8 mouse cellular contexts compared by ENCODE assay signal in the genomic region with DNA sequence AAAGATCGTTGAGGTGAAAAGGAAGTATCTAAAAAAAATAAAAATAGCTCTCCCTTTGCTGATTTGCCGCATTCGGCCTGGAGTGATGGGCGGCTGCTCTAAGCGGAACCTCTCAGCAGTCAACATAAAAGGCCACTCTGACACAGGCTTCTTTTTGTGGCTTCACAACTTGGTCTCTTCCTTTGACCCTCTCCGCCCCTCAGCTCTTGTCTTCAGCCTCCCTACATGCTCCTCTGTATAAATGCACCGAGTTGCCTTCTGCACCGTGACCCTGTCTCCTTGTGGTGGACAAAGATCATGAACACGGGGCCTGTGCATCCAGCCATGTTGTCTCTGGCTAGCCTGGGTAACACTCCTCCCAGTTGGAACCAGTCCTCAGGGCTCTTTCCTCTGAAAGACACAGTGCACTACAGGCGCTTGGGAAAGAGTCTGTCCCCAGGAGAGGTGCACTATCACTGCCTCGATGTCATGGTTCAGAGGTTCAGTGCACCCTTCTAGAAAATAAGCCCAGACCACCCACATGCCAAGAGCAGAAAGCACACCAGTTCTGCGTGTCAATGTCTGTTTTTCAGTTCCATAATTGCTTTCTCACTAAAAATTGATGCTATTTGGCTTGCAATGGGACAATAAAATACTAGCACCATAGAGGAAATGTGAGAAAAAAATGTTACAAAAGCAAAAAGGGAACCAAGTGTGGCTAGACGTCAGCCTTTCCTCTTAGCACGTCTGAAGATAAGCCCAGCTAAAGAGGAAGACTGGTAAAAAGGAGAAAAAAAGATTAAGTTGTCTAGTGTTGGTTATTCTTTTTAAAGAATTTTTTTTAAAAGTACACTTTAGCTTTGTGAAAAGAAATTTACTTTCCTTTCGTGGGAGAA. TPM values are rescaled to one million over a fixed set of nuclear protein-coding genes. Genes with fewer than 3 reads are reported as not detected.
DNase-seq lines count a peak whose midpoint lies in the region; ATAC-seq and TF ChIP-seq lines count a peak whose summit lies in the region.

No protein-coding gene starts in this region.

- 21% methylated on average over 15 of the region's 15 CpGs for WGBS in midbrain, embryonic 11.5 days
- WGBS in midbrain, postnatal 0 days = 34% methylated on average over 15 of the region's 15 CpGs
- WGBS in heart, embryonic 16.5 days = 45% methylated on average over 15 of the region's 15 CpGs
- WGBS in liver, embryonic 15.5 days (ENCODE audit: insufficient replicate concordance) = 22% methylated on average over 15 of the region's 15 CpGs

- H3K36me3 ChIP-seq in midbrain, embryonic 11.5 days (ENCODE audit: control insufficient read depth, insufficient read depth, low read length) = no peaks in the 10 kb centered on the region
- H3K36me3 ChIP-seq in midbrain, postnatal 0 days (ENCODE audit: insufficient read depth, low read length) = no peaks in the 10 kb centered on the region
- no peaks in the 10 kb centered on the region for H3K36me3 ChIP-seq in heart, embryonic 16.5 days (ENCODE audit: control insufficient read depth, insufficient read depth)
- H3K36me3 ChIP-seq in liver, embryonic 15.5 days (replicated peaks) = no peaks in the 10 kb centered on the region

- H3K9ac ChIP-seq in midbrain, embryonic 11.5 days (ENCODE audit: low read length) = no peak overlapping the region
- no peak overlapping the region for H3K9ac ChIP-seq in midbrain, postnatal 0 days (replicated peaks; ENCODE audit: low read length, poor library complexity, severe bottlenecking)
- peak overlapping the region; percentile 68 for H3K9ac ChIP-seq in heart, embryonic 16.5 days (ENCODE audit: low read length)
- H3K9ac ChIP-seq in liver, embryonic 15.5 days = no peak overlapping the region

- no peak for TF ChIP-seq CTCF in midbrain, postnatal 0 days (IDR thresholded peaks at IDR 0.05)
- no peak for TF ChIP-seq CTCF in brain, embryonic 14.5 days (IDR thresholded peaks at IDR 0.05; ENCODE audit: borderline replicate concordance, extremely low read depth, insufficient read depth, insufficient read length)

- no peak overlapping the region for H3K4me3 ChIP-seq in midbrain, embryonic 11.5 days (ENCODE audit: low read depth, low read length)
- no peak overlapping the region for H3K4me3 ChIP-seq in midbrain, postnatal 0 days (ENCODE audit: low read depth, low read length)
- no peak overlapping the region for H3K4me3 ChIP-seq in heart, embryonic 16.5 days (ENCODE audit: low read length)
- H3K4me3 ChIP-seq in liver, embryonic 15.5 days (replicated peaks) = no peak overlapping the region

- H3K27me3 ChIP-seq in midbrain, embryonic 11.5 days (ENCODE audit: control insufficient read depth, insufficient read depth, low read length) = no peaks in the 10 kb centered on the region
- no peaks in the 10 kb centered on the region for H3K27me3 ChIP-seq in midbrain, postnatal 0 days (ENCODE audit: insufficient read depth, low read length)
- H3K27me3 ChIP-seq in heart, embryonic 16.5 days (ENCODE audit: control insufficient read depth, insufficient read depth, low read length) = no peaks in the 10 kb centered on the region
- H3K27me3 ChIP-seq in liver, embryonic 15.5 days = no peaks in the 10 kb centered on the region

- peaks cover 8% of the 10 kb centered on the region for H3K4me1 ChIP-seq in midbrain, embryonic 11.5 days (ENCODE audit: control insufficient read depth, insufficient read depth, low read length)
- H3K4me1 ChIP-seq in midbrain, postnatal 0 days (ENCODE audit: insufficient read depth, low read length) = no peaks in the 10 kb centered on the region
- peaks cover 8% of the 10 kb centered on the region; the same call in 1 of the 2 replicates for H3K4me1 ChIP-seq in heart, embryonic 16.5 days (ENCODE audit: control insufficient read depth, insufficient read depth, low read length)
- peaks cover 17% of the 10 kb centered on the region for H3K4me1 ChIP-seq in liver, embryonic 15.5 days (replicated peaks)

- no peak for TF ChIP-seq POLR2A in brain, embryonic 14.5 days (IDR thresholded peaks at IDR 0.05; ENCODE audit: borderline replicate concordance, extremely low read depth, insufficient read depth, insufficient read length, poor library complexity, severe bottlenecking)

- 0 out of 2 replicates have a peak, but pooled peaks have one; percentile 30 for ATAC-seq in midbrain, embryonic 11.5 days (ENCODE audit: low FRiP score)
- no peak for ATAC-seq in midbrain, postnatal 0 days (ENCODE audit: low FRiP score)
- no peak; the same call in 1 of the 2 replicates for ATAC-seq in heart, embryonic 16.5 days (replicated peaks; ENCODE audit: extremely low read depth, insufficient read depth, low FRiP score)
- peak; percentile 35; the same call in 1 of the 2 replicates for ATAC-seq in liver, embryonic 15.5 days (ENCODE audit: insufficient read depth)

- no peaks in the 10 kb centered on the region for H3K9me3 ChIP-seq in midbrain, embryonic 11.5 days (ENCODE audit: control insufficient read depth, low read length)
- H3K9me3 ChIP-seq in midbrain, postnatal 0 days (ENCODE audit: low read length) = no peaks in the 10 kb centered on the region
- no peaks in the 10 kb centered on the region for H3K9me3 ChIP-seq in heart, embryonic 16.5 days (replicated peaks; ENCODE audit: control insufficient read depth, low read length)
- H3K9me3 ChIP-seq in liver, embryonic 15.5 days (replicated peaks) = no peaks in the 10 kb centered on the region

- no peak overlapping the region for H3K27ac ChIP-seq in midbrain, embryonic 11.5 days (ENCODE audit: low read depth, low read length)
- no peak overlapping the region for H3K27ac ChIP-seq in midbrain, postnatal 0 days (ENCODE audit: low read depth, low read length)
- peak overlapping the region; percentile 66 for H3K27ac ChIP-seq in heart, embryonic 16.5 days (ENCODE audit: low read length)
- peak overlapping the region; percentile 68 for H3K27ac ChIP-seq in liver, embryonic 15.5 days (replicated peaks)

- DNase-seq in midbrain, embryonic 11.5 days (ENCODE audit: low spot score, missing footprints) = peak; percentile 90
- no peak for DNase-seq in midbrain, postnatal 0 days (ENCODE audit: low spot score)
- DNase-seq in brain, embryonic 14.5 days (ENCODE audit: low read depth) = peak; percentile 3
- peak; percentile 50 for DNase-seq in testis, postnatal 10 days (ENCODE audit: low spot score)
- no peak for DNase-seq in layer of hippocampus, adult 8-10 months (ENCODE audit: low spot score in 2 of 2)
- DNase-seq in MN1 (ENCODE audit: low spot score) = no peak

- peak overlapping the region; percentile 39; the same call in 1 of the 2 replicates for H3K4me2 ChIP-seq in midbrain, embryonic 11.5 days
- H3K4me2 ChIP-seq in midbrain, postnatal 0 days (ENCODE audit: low read depth, low read length, poor library complexity, severe bottlenecking) = no peak overlapping the region
- H3K4me2 ChIP-seq in heart, embryonic 16.5 days (ENCODE audit: low read depth, low read length) = peak overlapping the region; percentile 61; the same call in 1 of the 2 replicates
- peak overlapping the region; percentile 56; the same call in 1 of the 2 replicates for H3K4me2 ChIP-seq in liver, embryonic 15.5 days

RNA-seq across cellular contexts. Expression of gene Psma1, which starts 15.8 kb away (rescaled TPM):
- 489 and 490 TPM in 2 replicates for polyA plus RNA-seq in midbrain, embryonic 11.5 days (2014; fragmentation: Nextera tagmentation; extraction: Ambion mirVana)
- total RNA-seq in midbrain, postnatal 0 days (2014; rRNA removed) = 158 and 167 TPM in 2 replicates
- 317 and 329 TPM in 2 replicates for polyA plus RNA-seq in midbrain, postnatal 0 days (2015; fragmentation: Nextera tagmentation; extraction: Ambion mirVana)
- 199 and 258 TPM in 2 replicates for polyA plus RNA-seq in brain, embryonic 14.5 days (2012; rRNA removed)
- polyA plus RNA-seq in heart, embryonic 16.5 days (2015; fragmentation: Nextera tagmentation; extraction: Ambion mirVana) = 326 and 353 TPM in 2 replicates
- polyA plus RNA-seq in liver, embryonic 15.5 days (2015; fragmentation: Nextera tagmentation; extraction: Ambion mirVana) = 239 and 245 TPM in 2 replicates
- total RNA-seq in layer of hippocampus, adult 8-10 months (2022) = 100 to 1,000 TPM; 118 to 124 (median 118) TPM

RNA-seq across cellular contexts. Expression of gene Copb1, which starts 37.2 kb away (rescaled TPM):
- 117 and 140 TPM in 2 replicates for polyA plus RNA-seq in midbrain, embryonic 11.5 days (2014; fragmentation: Nextera tagmentation; extraction: Ambion mirVana)
- 47.1 and 59.5 TPM in 2 replicates for total RNA-seq in midbrain, postnatal 0 days (2014; rRNA removed)
- 64.6 and 65.1 TPM in 2 replicates for polyA plus RNA-seq in midbrain, postnatal 0 days (2015; fragmentation: Nextera tagmentation; extraction: Ambion mirVana)
- 62.0 and 68.6 TPM in 2 replicates for polyA plus RNA-seq in brain, embryonic 14.5 days (2012; rRNA removed)
- 73.3 and 79.4 TPM in 2 replicates for polyA plus RNA-seq in heart, embryonic 16.5 days (2015; fragmentation: Nextera tagmentation; extraction: Ambion mirVana)
- 43.3 and 47.2 TPM in 2 replicates for polyA plus RNA-seq in liver, embryonic 15.5 days (2015; fragmentation: Nextera tagmentation; extraction: Ambion mirVana)
- 10 to 100 TPM; 56.4 to 66.4 (median 63.2) TPM for total RNA-seq in layer of hippocampus, adult 8-10 months (2022)

Comparison
In these comparisons a context has a peak if more than half of its experiments do, and no peak if none do; other contexts are left out.
1. ATAC-seq: peak in midbrain, embryonic 11.5 days (single experiment) and liver, embryonic 15.5 days (single experiment); none in midbrain, postnatal 0 days (single experiment) and heart, embryonic 16.5 days (single experiment).
2. DNase-seq: peak in midbrain, embryonic 11.5 days (single experiment), brain, embryonic 14.5 days (single experiment) and testis, postnatal 10 days (single experiment); none in midbrain, postnatal 0 days (single experiment), layer of hippocampus, adult 8-10 months (0 of 2) and MN1 (single experiment).
3. H3K27ac ChIP-seq: peak in heart, embryonic 16.5 days (single experiment) and liver, embryonic 15.5 days (single experiment); none in midbrain, embryonic 11.5 days (single experiment) and midbrain, postnatal 0 days (single experiment).